In the genomic region with DNA sequence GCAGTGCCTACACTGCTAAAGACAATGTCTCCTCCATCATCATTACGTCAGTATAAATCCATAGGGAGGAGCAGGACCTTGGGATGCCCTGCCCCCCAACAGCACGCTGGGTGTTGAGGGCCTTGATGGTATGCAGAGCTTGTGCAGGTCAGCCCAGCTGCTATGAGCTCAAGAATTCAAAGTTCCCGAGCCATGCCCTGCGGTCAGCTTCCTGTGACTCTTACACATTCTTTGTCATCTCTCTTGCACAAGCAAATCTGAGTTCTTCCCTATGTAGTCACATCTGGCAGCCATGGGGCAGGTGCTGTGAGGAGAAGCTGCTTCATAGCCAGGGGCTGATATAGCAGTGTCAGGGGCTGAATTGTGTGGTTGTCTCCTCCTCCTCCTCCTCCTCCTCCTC, we compare ENCODE assay signal across 28 mouse cellular contexts. TPM values are rescaled to one million over a fixed set of nuclear protein-coding genes. Genes with fewer than 3 reads are reported as not detected.
DNase-seq lines count a peak whose midpoint lies in the region; ATAC-seq and TF ChIP-seq lines count a peak whose summit lies in the region.
"Had no signal": no experiment of that assay in that cellular context is flagged by ENCODE, and none has a peak within 500 bp of the region (broad histone marks: within the 10 kb centered on the region; RNA-seq: fewer than 3 reads in every experiment).

No protein-coding gene starts in this region.

- no peaks in the 10 kb centered on the region for H3K36me3 ChIP-seq in lung, postnatal 0 days (ENCODE audit: insufficient read depth, low read length)
- H3K36me3 ChIP-seq: embryonic facial prominence, embryonic 13.5 days; intestine, embryonic 15.5 days; liver, embryonic 13.5 days; midbrain, embryonic 10.5 days; stomach, embryonic 15.5 days had no signal

- no peak for TF ChIP-seq CTCF in lung, postnatal 0 days (IDR thresholded peaks at IDR 0.05)
- TF ChIP-seq CTCF in layer of hippocampus, adult 2 months (conservative IDR thresholded peaks at IDR 0.05), result no peak

- ATAC-seq in lung, postnatal 0 days, result peak; percentile 19
- ATAC-seq: CD4-positive, CD25-positive, alpha-beta regulatory T cell, adult 4 months; hindbrain, postnatal 0 days; intestine, embryonic 15.5 days had no signal

- H3K27me3 ChIP-seq in lung, postnatal 0 days (replicated peaks; ENCODE audit: insufficient read depth, low read length), result no peaks in the 10 kb centered on the region
- H3K27me3 ChIP-seq: embryonic facial prominence, embryonic 13.5 days; intestine, embryonic 15.5 days; liver, embryonic 13.5 days; stomach, embryonic 15.5 days had no signal

- H3K4me3 ChIP-seq in lung, postnatal 0 days (ENCODE audit: low read depth, low read length), result no peak overlapping the region
- H3K4me3 ChIP-seq in layer of hippocampus, adult 2 months, result no peak overlapping the region
- H3K4me3 ChIP-seq: embryonic facial prominence, embryonic 13.5 days; erythroblast, embryonic 14.5 days; intestine, embryonic 15.5 days; liver, embryonic 13.5 days; midbrain, embryonic 10.5 days; stomach, embryonic 15.5 days had no signal

- TF ChIP-seq EP300 in lung, postnatal 0 days (IDR thresholded peaks at IDR 0.05), result no peak

- H3K9ac ChIP-seq in lung, postnatal 0 days (replicated peaks; ENCODE audit: low read depth), result no peak overlapping the region
- H3K9ac ChIP-seq: embryonic facial prominence, embryonic 13.5 days; intestine, embryonic 15.5 days; liver, embryonic 13.5 days; stomach, embryonic 15.5 days had no signal

- no peak overlapping the region for H3K27ac ChIP-seq in lung, postnatal 0 days (ENCODE audit: low read length)
- H3K27ac ChIP-seq in layer of hippocampus, adult 2 months, result no peak overlapping the region
- H3K27ac ChIP-seq: embryonic facial prominence, embryonic 13.5 days; hindbrain, postnatal 0 days; intestine, embryonic 15.5 days; kidney, postnatal 0 days; liver, embryonic 13.5 days; macrophage; midbrain, embryonic 10.5 days; stomach, embryonic 15.5 days had no signal

- no peak overlapping the region for H3K4me2 ChIP-seq in lung, postnatal 0 days (replicated peaks; ENCODE audit: low read depth, low read length)
- H3K4me2 ChIP-seq: embryonic facial prominence, embryonic 13.5 days; intestine, embryonic 15.5 days; liver, embryonic 13.5 days; stomach, embryonic 15.5 days had no signal

- no peak for DNase-seq in lung, postnatal 0 days (ENCODE audit: low spot score)
- DNase-seq in lung, postnatal 4 days, result no peak
- DNase-seq in 416B (ENCODE audit: low read depth), result peak; percentile 52
- peak; percentile 79 for DNase-seq in NIH3T3 (ENCODE audit: low read depth)
- DNase-seq in mesoderm, embryonic 11.5 days (ENCODE audit: low read depth, low spot score), result peak; percentile 34
- DNase-seq in urinary bladder, adult 18-20 months (ENCODE audit: low spot score in 2 of 2), result no peak
- DNase-seq in frontal cortex, postnatal 25 days (ENCODE audit: low spot score in 2 of 2), result no peak
- DNase-seq in layer of hippocampus, adult 2 months (ENCODE audit: low spot score in 2 of 2), result no peak
- DNase-seq: cerebellum, adult 2 months; cerebellum, postnatal 14 days; gastrocnemius, postnatal 14 days; kidney, adult 8-10 months; kidney, postnatal 4 days; layer of hippocampus, postnatal 36 days; left cerebral cortex, postnatal 4 days; liver, embryonic 13.5 days; lung, adult 18-20 months; right cerebral cortex, postnatal 25 days had no signal

- WGBS in lung, postnatal 0 days, result 21% methylated on average over 4 of the region's 4 CpGs

- no peaks in the 10 kb centered on the region for H3K9me3 ChIP-seq in lung, postnatal 0 days (ENCODE audit: low read length)
- H3K9me3 ChIP-seq: embryonic facial prominence, embryonic 13.5 days; intestine, embryonic 15.5 days; liver, embryonic 13.5 days; midbrain, embryonic 10.5 days; stomach, embryonic 15.5 days had no signal

- no peaks in the 10 kb centered on the region for H3K4me1 ChIP-seq in lung, postnatal 0 days (ENCODE audit: insufficient read depth, low read depth, low read length)
- H3K4me1 ChIP-seq: embryonic facial prominence, embryonic 13.5 days; intestine, embryonic 15.5 days; stomach, embryonic 15.5 days had no signal

RNA-seq across cellular contexts. Expression of a gene that starts 14.9 kb away (rescaled TPM):
- 11.7 and 12.6 TPM in 2 replicates for polyA plus RNA-seq in lung, postnatal 0 days (2015; fragmentation: Nextera tagmentation; extraction: Ambion mirVana)
- 1 to 10 TPM; 6.0 to 7.4 TPM for total RNA-seq in layer of hippocampus, adult 2 months (2021)
- total RNA-seq: granulocyte monocyte progenitor cell, adult 5-6 weeks had no signal
- polyA plus RNA-seq: erythroblast, embryonic 14.5 days; macrophage had no signal

RNA-seq across cellular contexts. Expression of a gene that starts 39.2 kb away (rescaled TPM):
- polyA plus RNA-seq in lung, postnatal 0 days (2015; fragmentation: Nextera tagmentation; extraction: Ambion mirVana), result 57.1 and 65.6 TPM in 2 replicates
- 10 to 100 TPM; 67.0 to 69.3 TPM for total RNA-seq in layer of hippocampus, adult 2 months (2021)

RNA-seq across cellular contexts. Expression of a gene that starts 48.0 kb away (rescaled TPM):
- 2.9 and 3.4 TPM in 2 replicates for polyA plus RNA-seq in lung, postnatal 0 days (2015; fragmentation: Nextera tagmentation; extraction: Ambion mirVana)
- total RNA-seq in layer of hippocampus, adult 2 months (2021), result 1 to 10 TPM; 6.3 to 7.8 TPM
- total RNA-seq: granulocyte monocyte progenitor cell, adult 5-6 weeks had no signal
- polyA plus RNA-seq: CD4-positive, CD25-positive, alpha-beta regulatory T cell, adult 4 months; erythroblast, embryonic 14.5 days; macrophage had no signal

Comparison
In these comparisons a context has a peak if more than half of its experiments do, and no peak if none do; other contexts are left out.
1. DNase-seq: peak in 416B (single experiment), NIH3T3 (single experiment) and mesoderm, embryonic 11.5 days (single experiment); none in lung, postnatal 0 days (single experiment), lung, postnatal 4 days (0 of 2), urinary bladder, adult 18-20 months (0 of 2), frontal cortex, postnatal 25 days (0 of 2) and layer of hippocampus, adult 2 months (0 of 2).